8 mouse cellular contexts compared by ENCODE assay signal in the genomic region with DNA sequence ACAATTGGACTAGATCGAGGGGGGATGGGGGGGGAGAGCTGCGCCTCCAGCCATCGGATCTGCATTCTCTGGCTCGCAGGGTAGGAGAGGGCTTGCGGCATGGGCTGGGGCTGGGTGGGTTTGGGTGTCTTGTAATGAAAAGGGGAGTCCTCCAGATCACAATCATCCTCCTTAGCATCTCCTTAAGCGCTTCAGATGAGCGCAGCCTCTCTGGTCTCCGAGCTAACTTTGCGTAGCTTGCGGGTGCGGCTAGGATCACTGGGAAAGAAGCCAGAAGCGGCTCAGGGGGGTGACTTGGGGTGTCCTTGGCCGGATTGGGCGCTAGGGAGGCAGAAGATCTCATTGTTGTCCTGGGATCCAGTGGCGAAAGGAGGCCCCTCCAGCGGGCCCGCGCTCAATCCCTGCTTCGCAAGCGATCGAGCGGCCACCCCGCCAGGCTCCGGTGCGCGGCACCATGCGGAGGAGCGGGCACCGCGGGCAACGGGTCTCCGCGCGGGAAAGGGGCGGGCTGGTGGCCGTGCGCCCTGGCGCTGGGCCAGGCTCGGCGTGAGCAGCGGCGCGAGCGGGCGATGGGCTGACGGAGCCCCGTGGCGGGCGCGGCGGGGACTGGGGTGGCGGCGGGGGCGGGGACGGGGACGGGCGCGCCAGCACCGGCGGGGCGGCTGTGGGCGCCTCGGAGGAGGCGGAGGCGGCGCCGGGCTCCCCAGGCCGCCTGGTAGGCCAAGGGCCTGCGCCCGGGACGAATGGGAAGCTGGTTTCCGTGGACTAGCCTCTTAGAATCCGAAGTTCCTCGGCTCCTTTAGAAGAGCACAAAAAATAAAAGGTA.
DNase-seq lines count a peak whose midpoint lies in the region; ATAC-seq and TF ChIP-seq lines count a peak whose summit lies in the region.

No protein-coding gene starts in this region.

- peak overlapping the region; percentile 90 for H3K4me2 ChIP-seq in embryonic facial prominence, embryonic 11.5 days (ENCODE audit: low read depth, low read length)
- peak overlapping the region; percentile 68 for H3K4me2 ChIP-seq in midbrain, embryonic 14.5 days (ENCODE audit: low read length)
- peak overlapping the region; percentile 88 for H3K4me2 ChIP-seq in stomach, postnatal 0 days (replicated peaks; ENCODE audit: low read depth)

- H3K4me1 ChIP-seq in erythroblast, embryonic 14.5 days (ENCODE audit: control insufficient read depth) = no peaks in the 10 kb centered on the region
- no peaks in the 10 kb centered on the region for H3K4me1 ChIP-seq in embryonic facial prominence, embryonic 11.5 days (ENCODE audit: control insufficient read depth, insufficient read depth, low read length)
- 0 out of 2 replicates have a peak, but pooled peaks cover 2% of the 10 kb centered on the region for H3K4me1 ChIP-seq in heart, adult 2 months (ENCODE audit: control insufficient read depth, insufficient read depth, low read length)
- 0 out of 2 replicates have a peak, but pooled peaks cover 3% of the 10 kb centered on the region for H3K4me1 ChIP-seq in kidney, adult 2 months (ENCODE audit: control insufficient read depth, insufficient read depth, low read length)
- peaks cover 35% of the 10 kb centered on the region for H3K4me1 ChIP-seq in midbrain, embryonic 14.5 days (ENCODE audit: control insufficient read depth, insufficient read depth, low read length)
- H3K4me1 ChIP-seq in stomach, postnatal 0 days (replicated peaks; ENCODE audit: control insufficient read depth, insufficient read depth) = no peaks in the 10 kb centered on the region

- H3K4me3 ChIP-seq in erythroblast, embryonic 14.5 days (replicated peaks) = peak overlapping the region; percentile 6
- peak overlapping the region; percentile 51 for H3K4me3 ChIP-seq in embryonic facial prominence, embryonic 11.5 days (ENCODE audit: low read depth, low read length)
- peak overlapping the region; percentile 73 for H3K4me3 ChIP-seq in heart, adult 2 months
- H3K4me3 ChIP-seq in kidney, adult 2 months (ENCODE audit: insufficient read depth, low read depth, low read length) = peak overlapping the region; percentile 69
- H3K4me3 ChIP-seq in midbrain, embryonic 14.5 days (replicated peaks; ENCODE audit: low read depth, low read length) = peak overlapping the region; percentile 69
- H3K4me3 ChIP-seq in stomach, postnatal 0 days (ENCODE audit: low read depth, low read length) = peak overlapping the region; percentile 62

- H3K9me3 ChIP-seq in erythroblast, embryonic 14.5 days (ENCODE audit: control insufficient read depth, low read length) = peaks cover 2% of the 10 kb centered on the region; the same call in 1 of the 2 replicates
- H3K9me3 ChIP-seq in embryonic facial prominence, embryonic 11.5 days (replicated peaks; ENCODE audit: control insufficient read depth, low read length) = no peaks in the 10 kb centered on the region
- H3K9me3 ChIP-seq in midbrain, embryonic 14.5 days (ENCODE audit: control insufficient read depth, low read length) = no peaks in the 10 kb centered on the region
- no peaks in the 10 kb centered on the region for H3K9me3 ChIP-seq in stomach, postnatal 0 days (ENCODE audit: control insufficient read depth, low read length)

- DNase-seq in embryonic facial prominence, embryonic 11.5 days (ENCODE audit: low spot score) = peak; percentile 79
- DNase-seq in heart, adult 2 months = peak; percentile 76 to 78
- peak; percentile 50 for DNase-seq in kidney, adult 2 months
- DNase-seq in liver = peak; percentile 26
- peak; percentile 83 for DNase-seq in midbrain, embryonic 14.5 days
- peak; percentile 73 for DNase-seq in stomach, postnatal 0 days (ENCODE audit: low spot score)

- no peak for TF ChIP-seq EP300 in heart, adult 2 months (IDR thresholded peaks at IDR 0.05; ENCODE audit: insufficient read depth, low read depth, low read length)
- TF ChIP-seq EP300 in stomach, postnatal 0 days (optimal IDR thresholded peaks at IDR 0.05) = no peak

- peak overlapping the region; percentile 92 for H3K9ac ChIP-seq in embryonic facial prominence, embryonic 11.5 days (replicated peaks; ENCODE audit: low read length)
- peak overlapping the region; percentile 92 for H3K9ac ChIP-seq in heart, adult 2 months (ENCODE audit: low read depth, low read length)
- H3K9ac ChIP-seq in midbrain, embryonic 14.5 days (replicated peaks; ENCODE audit: low read length) = peak overlapping the region; percentile 98
- H3K9ac ChIP-seq in stomach, postnatal 0 days (ENCODE audit: low read length) = peak overlapping the region; percentile 70

- intact Hi-C loops in heart, adult 2 months (cut with DNase I) = loop anchor here (5.0 kb wide), 1 partner anchor 71 kb away; no protein-coding TSS in a partner anchor

- H3K27ac ChIP-seq in embryonic facial prominence, embryonic 11.5 days (replicated peaks; ENCODE audit: low read depth, low read length) = peak overlapping the region; percentile 91
- peak overlapping the region; percentile 83 for H3K27ac ChIP-seq in heart, adult 2 months
- no peak overlapping the region for H3K27ac ChIP-seq in kidney, adult 2 months (ENCODE audit: insufficient read depth, low read depth, low read length)
- H3K27ac ChIP-seq in midbrain, embryonic 14.5 days (replicated peaks; ENCODE audit: low read depth, low read length) = peak overlapping the region; percentile 100
- H3K27ac ChIP-seq in stomach, postnatal 0 days (replicated peaks) = peak overlapping the region; percentile 61

- H3K79me2 ChIP-seq in heart, adult 2 months (replicated peaks; ENCODE audit: control insufficient read depth, insufficient read depth, low read length) = 0 out of 2 replicates have a peak, but pooled peaks cover 1% of the 10 kb centered on the region

- no peak for TF ChIP-seq POLR2A in heart, adult 2 months (IDR thresholded peaks at IDR 0.05; ENCODE audit: insufficient read depth, low read depth, low read length)
- no peak for TF ChIP-seq POLR2A in kidney, adult 2 months (IDR thresholded peaks at IDR 0.05; ENCODE audit: low read depth, low read length)

- WGBS in embryonic facial prominence, embryonic 11.5 days = under 1% methylated on average over 72 of the region's 74 CpGs
- WGBS in heart, adult 2 months = 2% methylated on average over 59 of the region's 74 CpGs
- WGBS in kidney, adult 2 months = 3% methylated on average over 68 of the region's 74 CpGs
- under 1% methylated on average over 71 of the region's 74 CpGs for WGBS in midbrain, embryonic 14.5 days
- WGBS in stomach, postnatal 0 days = under 1% methylated on average over 38 of the region's 74 CpGs

- peaks cover 48% of the 10 kb centered on the region for H3K27me3 ChIP-seq in erythroblast, embryonic 14.5 days (ENCODE audit: control insufficient read depth)
- H3K27me3 ChIP-seq in embryonic facial prominence, embryonic 11.5 days (ENCODE audit: control insufficient read depth, insufficient read depth, low read length) = no peaks in the 10 kb centered on the region
- no peaks in the 10 kb centered on the region for H3K27me3 ChIP-seq in heart, adult 2 months (ENCODE audit: control insufficient read depth, insufficient read depth, low read length)
- no peaks in the 10 kb centered on the region for H3K27me3 ChIP-seq in kidney, adult 2 months (replicated peaks; ENCODE audit: control insufficient read depth, insufficient read depth, low read length)
- H3K27me3 ChIP-seq in midbrain, embryonic 14.5 days (ENCODE audit: control insufficient read depth, insufficient read depth, low read length) = no peaks in the 10 kb centered on the region
- H3K27me3 ChIP-seq in stomach, postnatal 0 days (ENCODE audit: control insufficient read depth, insufficient read depth, low read length) = no peaks in the 10 kb centered on the region

- no peaks in the 10 kb centered on the region for H3K36me3 ChIP-seq in erythroblast, embryonic 14.5 days (ENCODE audit: control insufficient read depth)
- H3K36me3 ChIP-seq in embryonic facial prominence, embryonic 11.5 days (replicated peaks; ENCODE audit: control insufficient read depth, insufficient read depth, low read depth, low read length) = no peaks in the 10 kb centered on the region
- no peaks in the 10 kb centered on the region; the same call in 1 of the 2 replicates for H3K36me3 ChIP-seq in heart, adult 2 months (ENCODE audit: control insufficient read depth, insufficient read depth, low read length)
- H3K36me3 ChIP-seq in kidney, adult 2 months (ENCODE audit: control insufficient read depth, insufficient read depth, low read length) = no peaks in the 10 kb centered on the region
- no peaks in the 10 kb centered on the region for H3K36me3 ChIP-seq in midbrain, embryonic 14.5 days (ENCODE audit: control insufficient read depth, insufficient read depth, low read length)
- no peaks in the 10 kb centered on the region for H3K36me3 ChIP-seq in stomach, postnatal 0 days (ENCODE audit: control insufficient read depth, insufficient read depth, low read length)

- TF ChIP-seq CTCF in heart, adult 2 months (IDR thresholded peaks at IDR 0.05) = no peak
- TF ChIP-seq CTCF in kidney, adult 2 months (conservative IDR thresholded peaks at IDR 0.05; ENCODE audit: insufficient read depth, insufficient read length, low read depth, low read length) = no peak
- TF ChIP-seq CTCF in stomach, postnatal 0 days (IDR thresholded peaks at IDR 0.05; ENCODE audit: low read depth) = no peak

- ATAC-seq in erythroblast, adult 5-6 weeks (replicated peaks; ENCODE audit: low FRiP score, poor library complexity, severe bottlenecking) = no peak
- ATAC-seq in embryonic facial prominence, embryonic 11.5 days (replicated peaks; ENCODE audit: insufficient number of reproducible peaks, low FRiP score, low TSS enrichment, low read depth) = peak; percentile 66
- peak; percentile 74 for ATAC-seq in midbrain, embryonic 14.5 days (ENCODE audit: low FRiP score, low TSS enrichment)
- peak; percentile 78 for ATAC-seq in stomach, postnatal 0 days (ENCODE audit: low FRiP score, low TSS enrichment)

Comparison
In these comparisons a context has a peak if more than half of its experiments do, and no peak if none do; other contexts are left out.
1. H3K4me3 ChIP-seq: peak in every context shown above with its lines; median percentile 73 in heart, adult 2 months; 69 in kidney, adult 2 months; 69 in midbrain, embryonic 14.5 days; 62 in stomach, postnatal 0 days; 51 in embryonic facial prominence, embryonic 11.5 days; 6 in erythroblast, embryonic 14.5 days.
2. DNase-seq: peak in every context shown above with its lines; median percentile 83 in midbrain, embryonic 14.5 days; 79 in embryonic facial prominence, embryonic 11.5 days; 77 in heart, adult 2 months; 73 in stomach, postnatal 0 days; 50 in kidney, adult 2 months; 26 in liver.